7 mouse cellular contexts compared by ENCODE assay signal in genomic region chr17:5493809-5494208, GRCm38 (mm10). TPM values are rescaled to one million over a fixed set of nuclear protein-coding genes. Genes with fewer than 3 reads are reported as not detected.
DNase-seq lines count a peak whose midpoint lies in the region; ATAC-seq and TF ChIP-seq lines count a peak whose summit lies in the region.

No protein-coding gene starts in this region.

- intact Hi-C loops in heart, postnatal 10 days (cut with DNase I): loop anchor here (2.0 to 5.0 kb wide), 2 partner anchors 53 to 113 kb away; partner anchors contain the start of gene Tmem242

- TF ChIP-seq CTCF in ES-Bruce4 (IDR thresholded peaks at IDR 0.05; ENCODE audit: low read depth, low read length): no peak
- no peak for TF ChIP-seq CTCF in olfactory bulb, adult 2 months (IDR thresholded peaks at IDR 0.05; ENCODE audit: insufficient read depth, low read depth, low read length)

- peak; percentile 17 for DNase-seq in ZHBTc4 (ENCODE audit: low read depth, low spot score)
- DNase-seq in heart, postnatal 10 days: peak; percentile 9 to 11
- no peak for DNase-seq in limb, embryonic 14.5 days (ENCODE audit: low spot score)
- DNase-seq in MN1 (ENCODE audit: low spot score): no peak
- DNase-seq in urinary bladder, adult 18-20 months (ENCODE audit: low spot score in 2 of 2): no peak

- no peaks in the 10 kb centered on the region for H3K9me3 ChIP-seq in ES-Bruce4 (replicated peaks; ENCODE audit: control insufficient read depth, insufficient read depth, low read length, poor library complexity, severe bottlenecking)
- no peaks in the 10 kb centered on the region for H3K9me3 ChIP-seq in limb, embryonic 14.5 days (ENCODE audit: control insufficient read depth, low read length)

- no peak overlapping the region for H3K27ac ChIP-seq in ES-Bruce4 (ENCODE audit: insufficient read depth, low read length)
- no peak overlapping the region for H3K27ac ChIP-seq in limb, embryonic 14.5 days (replicated peaks; ENCODE audit: low read depth, low read length)
- H3K27ac ChIP-seq in olfactory bulb, adult 2 months (ENCODE audit: insufficient read depth, low read depth, low read length): no peak overlapping the region

- peaks cover 9% of the 10 kb centered on the region for H3K27me3 ChIP-seq in ES-Bruce4 (ENCODE audit: control insufficient read depth, insufficient read depth, low read length, poor library complexity, severe bottlenecking)
- H3K27me3 ChIP-seq in limb, embryonic 14.5 days (ENCODE audit: control insufficient read depth, insufficient read depth, low read length): peaks cover 11% of the 10 kb centered on the region; the same call in 1 of the 2 replicates

- H3K4me2 ChIP-seq in limb, embryonic 14.5 days (replicated peaks; ENCODE audit: low read depth, low read length, severe bottlenecking): peak overlapping the region; percentile 100

- TF ChIP-seq POLR2A in ES-Bruce4 (IDR thresholded peaks at IDR 0.05; ENCODE audit: insufficient read depth, low read length): no peak
- no peak for TF ChIP-seq POLR2A in limb, embryonic 14.5 days (IDR thresholded peaks at IDR 0.05; ENCODE audit: borderline replicate concordance, extremely low read depth, insufficient read depth, insufficient read length)
- TF ChIP-seq POLR2A in olfactory bulb, adult 2 months (IDR thresholded peaks at IDR 0.05; ENCODE audit: insufficient read depth, low read depth, low read length): no peak

- H3K9ac ChIP-seq in ES-Bruce4 (ENCODE audit: low read depth, poor library complexity, severe bottlenecking): peak overlapping the region; percentile 83; the same call in 1 of the 2 replicates
- H3K9ac ChIP-seq in limb, embryonic 14.5 days (ENCODE audit: low read depth, low read length, severe bottlenecking): peak overlapping the region; percentile 62

- H3K4me3 ChIP-seq in ES-Bruce4 (ENCODE audit: low read depth, low read length): peak overlapping the region; percentile 81
- H3K4me3 ChIP-seq in limb, embryonic 14.5 days (replicated peaks; ENCODE audit: low read length): peak overlapping the region; percentile 74
- H3K4me3 ChIP-seq in olfactory bulb, adult 2 months (ENCODE audit: insufficient read depth, low read depth, low read length): peak overlapping the region; percentile 87

- no peaks in the 10 kb centered on the region for H3K4me1 ChIP-seq in ES-Bruce4 (ENCODE audit: control insufficient read depth, insufficient read depth, low read length)
- H3K4me1 ChIP-seq in limb, embryonic 14.5 days (ENCODE audit: control insufficient read depth, insufficient read depth, low read length): peaks cover 9% of the 10 kb centered on the region
- peaks cover 11% of the 10 kb centered on the region; the same call in 1 of the 2 replicates for H3K4me1 ChIP-seq in olfactory bulb, adult 2 months (ENCODE audit: control insufficient read depth, insufficient read depth, low read length)

- TF ChIP-seq EP300 in ES-Bruce4 (IDR thresholded peaks at IDR 0.05; ENCODE audit: insufficient read depth, low read depth, low read length): no peak

- no peak for ATAC-seq in limb, embryonic 14.5 days (ENCODE audit: low FRiP score, low read depth)

- no peaks in the 10 kb centered on the region for H3K36me3 ChIP-seq in ES-Bruce4 (ENCODE audit: control insufficient read depth, insufficient read depth, low read length, poor library complexity, severe bottlenecking)
- no peaks in the 10 kb centered on the region for H3K36me3 ChIP-seq in limb, embryonic 14.5 days (ENCODE audit: control insufficient read depth, insufficient read depth, low read length)

- 24% methylated on average over 4 of the region's 4 CpGs for WGBS in limb, embryonic 14.5 days
- WGBS in olfactory bulb, adult 2 months: 28% methylated on average over 4 of the region's 4 CpGs

RNA-seq across cellular contexts. Expression of gene Zdhhc14, which starts 1.5 kb away (rescaled TPM):
- 1.0 and 1.1 TPM in 2 replicates for polyA plus RNA-seq in ES-Bruce4 (2011; ENCODE audit: insufficient read depth, insufficient read length, low read depth, missing spikeins)
- total RNA-seq in heart, postnatal 10 days (2021): 1 to 10 TPM; 3.6 TPM
- 2.9 and 3.0 TPM in 2 replicates for polyA plus RNA-seq in limb, embryonic 14.5 days (2012; rRNA removed)
- polyA plus RNA-seq in limb, embryonic 14.5 days (2014; fragmentation: Nextera tagmentation; extraction: Ambion mirVana): 4.3 and 5.5 TPM in 2 replicates
- not detected in 2 replicates for polyA plus RNA-seq in olfactory bulb, adult 2 months (2012; ENCODE audit: insufficient read depth, insufficient read length, low replicate concordance, missing spikeins)

RNA-seq across cellular contexts. Expression of gene Tmem242, which starts 53.8 kb away (rescaled TPM):
- polyA plus RNA-seq in ES-Bruce4 (2011; ENCODE audit: insufficient read depth, insufficient read length, low read depth, missing spikeins): 51.5 and 60.8 TPM in 2 replicates
- 100 to 1,000 TPM; 124 to 126 TPM for total RNA-seq in heart, postnatal 10 days (2021)
- 28.0 and 34.2 TPM in 2 replicates for polyA plus RNA-seq in limb, embryonic 14.5 days (2012; rRNA removed)
- 115 and 122 TPM in 2 replicates for polyA plus RNA-seq in limb, embryonic 14.5 days (2014; fragmentation: Nextera tagmentation; extraction: Ambion mirVana)
- not detected in 2 replicates for polyA plus RNA-seq in olfactory bulb, adult 2 months (2012; ENCODE audit: insufficient read depth, insufficient read length, low replicate concordance, missing spikeins)

Comparison
In these comparisons a context has a peak if more than half of its experiments do, and no peak if none do; other contexts are left out.
1. DNase-seq: peak in ZHBTc4 (single experiment) and heart, postnatal 10 days (2 of 2); none in limb, embryonic 14.5 days (single experiment), MN1 (single experiment) and urinary bladder, adult 18-20 months (0 of 2).
2. Peak in every context shown above with its lines, with median percentiles within 50 percentile points of each other: H3K4me3 ChIP-seq.